Mouse (Mus musculus): ENCODE measurements around the gene Foxj3. TPM values are rescaled to one million over a fixed set of nuclear protein-coding genes. Genes with fewer than 3 reads are reported as not detected.

The Foxj3 gene
- polyA plus RNA-seq, 1 experiment from 2014 or later = 21.5 TPM

- no peak overlapping the region for H3K4me3 ChIP-seq (ENCODE audit: low read length)
- peak overlapping the region; percentile 91 for H3K27ac ChIP-seq (ENCODE audit: low read length)
- no peaks in the 10 kb centered on the region for H3K27me3 ChIP-seq (ENCODE audit: control insufficient read depth, insufficient read depth, low read length)
- H3K4me2 ChIP-seq (ENCODE audit: low read depth, low read length) = no peak overlapping the region
- no peaks in the 10 kb centered on the region for H3K36me3 ChIP-seq (ENCODE audit: control insufficient read depth, insufficient read depth)
- no peak for ATAC-seq (replicated peaks; ENCODE audit: extremely low read depth, insufficient read depth, low FRiP score)
- H3K9ac ChIP-seq (ENCODE audit: low read length) = peak overlapping the region; percentile 36
- 68% methylated on average over 7 of the region's 7 CpGs for WGBS
- peaks cover 28% of the 10 kb centered on the region for H3K4me1 ChIP-seq (ENCODE audit: control insufficient read depth, insufficient read depth, low read length)
- H3K9me3 ChIP-seq (replicated peaks; ENCODE audit: control insufficient read depth, low read length) = no peaks in the 10 kb centered on the region
These were observed 126.2 kb downstream of the Foxj3 start for GRCm38 (mm10) chr4:119662976-119663375.

- Histone ChIP-seq H3K9ac (ENCODE audit: low read length) (no peak overlapping the region), H3K27me3 (ENCODE audit: control insufficient read depth, insufficient read depth, low read length) (no peaks in the 10 kb centered on the region), H3K9me3 (replicated peaks; ENCODE audit: control insufficient read depth, low read length) (no peaks in the 10 kb centered on the region), H3K4me2 (ENCODE audit: low read depth, low read length) (no peak overlapping the region), H3K36me3 (ENCODE audit: control insufficient read depth, insufficient read depth) (no peaks in the 10 kb centered on the region), H3K4me1 (ENCODE audit: control insufficient read depth, insufficient read depth, low read length) (peaks cover 28% of the 10 kb centered on the region), H3K4me3 (ENCODE audit: low read length) (no peak overlapping the region), H3K27ac (ENCODE audit: low read length) (peak overlapping the region; percentile 91; the same call in 1 of the 2 replicates)
- no peak for ATAC-seq (replicated peaks; ENCODE audit: extremely low read depth, insufficient read depth, low FRiP score)
- WGBS = 90% methylated on average over 14 of the region's 14 CpGs
These were observed 126.7 kb downstream of the Foxj3 start for GRCm38 (mm10) chr4:119663409-119664095.

- Histone ChIP-seq H3K9ac (ENCODE audit: low read length) (no peak overlapping the region), H3K9me3 (replicated peaks; ENCODE audit: control insufficient read depth, low read length) (no peaks in the 10 kb centered on the region), H3K27ac (ENCODE audit: low read length) (no peak overlapping the region), H3K4me3 (ENCODE audit: low read length) (no peak overlapping the region), H3K4me2 (ENCODE audit: low read depth, low read length) (no peak overlapping the region), H3K27me3 (ENCODE audit: control insufficient read depth, insufficient read depth, low read length) (no peaks in the 10 kb centered on the region), H3K36me3 (ENCODE audit: control insufficient read depth, insufficient read depth) (no peaks in the 10 kb centered on the region), H3K4me1 (ENCODE audit: control insufficient read depth, insufficient read depth, low read length) (peaks cover 28% of the 10 kb centered on the region)
- ATAC-seq (replicated peaks; ENCODE audit: extremely low read depth, insufficient read depth, low FRiP score) = no peak
- WGBS = 90% methylated on average over 2 of the region's 2 CpGs
These were observed 128.4 kb downstream of the Foxj3 start for GRCm38 (mm10) chr4:119665166-119665565.

DNA sequence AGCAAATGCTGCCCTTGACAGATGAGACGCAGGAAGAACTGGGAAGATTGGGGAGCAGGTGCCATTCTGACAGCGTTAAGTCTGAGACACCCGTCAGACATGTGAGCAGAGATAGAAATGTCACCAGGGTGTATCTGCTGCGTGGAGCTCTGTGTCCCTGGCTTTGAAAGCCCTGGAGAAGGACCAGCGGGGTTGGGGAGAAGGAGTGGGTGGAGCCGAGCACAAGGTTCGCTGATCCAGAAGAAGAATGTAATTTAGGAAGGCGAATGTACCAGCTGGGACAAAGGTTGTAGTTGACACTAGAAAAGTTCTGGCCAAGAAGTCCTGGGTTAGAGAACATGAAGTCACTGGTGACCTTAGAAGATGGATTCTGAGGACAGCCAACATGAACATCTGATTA is 129.3 kb downstream of the Foxj3 start:
- no peaks in the 10 kb centered on the region for H3K9me3 ChIP-seq (replicated peaks; ENCODE audit: control insufficient read depth, low read length)
- H3K9ac ChIP-seq (ENCODE audit: low read length) = no peak overlapping the region
- no peaks in the 10 kb centered on the region for H3K27me3 ChIP-seq (ENCODE audit: control insufficient read depth, insufficient read depth, low read length)
- 29% methylated on average over 8 of the region's 8 CpGs for WGBS
- no peaks in the 10 kb centered on the region for H3K36me3 ChIP-seq (ENCODE audit: control insufficient read depth, insufficient read depth)
- no peak for ATAC-seq (replicated peaks; ENCODE audit: extremely low read depth, insufficient read depth, low FRiP score)
- peaks cover 32% of the 10 kb centered on the region for H3K4me1 ChIP-seq (ENCODE audit: control insufficient read depth, insufficient read depth, low read length)
- H3K4me3 ChIP-seq (ENCODE audit: low read length) = no peak overlapping the region
- no peak overlapping the region for H3K4me2 ChIP-seq (ENCODE audit: low read depth, low read length)
- peak overlapping the region; percentile 68 for H3K27ac ChIP-seq (ENCODE audit: low read length)

- peaks cover 25% of the 10 kb centered on the region for H3K4me1 ChIP-seq (ENCODE audit: control insufficient read depth, insufficient read depth, low read length)
- H3K9me3 ChIP-seq (replicated peaks; ENCODE audit: control insufficient read depth, low read length) = no peaks in the 10 kb centered on the region
- no peaks in the 10 kb centered on the region for H3K36me3 ChIP-seq (ENCODE audit: control insufficient read depth, insufficient read depth)
- H3K27ac ChIP-seq (ENCODE audit: low read length) = no peak overlapping the region
- no peak overlapping the region for H3K9ac ChIP-seq (ENCODE audit: low read length)
- H3K4me3 ChIP-seq (ENCODE audit: low read length) = no peak overlapping the region
- no peak overlapping the region for H3K4me2 ChIP-seq (ENCODE audit: low read depth, low read length)
- no peaks in the 10 kb centered on the region for H3K27me3 ChIP-seq (ENCODE audit: control insufficient read depth, insufficient read depth, low read length)
- 0 out of 2 replicates have a peak, but pooled peaks have one; percentile 24 for ATAC-seq (replicated peaks; ENCODE audit: extremely low read depth, insufficient read depth, low FRiP score)
- WGBS = 27% methylated on average over 5 of the region's 5 CpGs
These were observed 130.7 kb downstream of the Foxj3 start for GRCm38 (mm10) chr4:119667454-119667853.

GRCm38 (mm10) chr4:119668185-119668584 is 131.4 kb downstream of the Foxj3 start:
- no peak overlapping the region for H3K9ac ChIP-seq (ENCODE audit: low read length)
- WGBS = 81% methylated on average over 3 of the region's 3 CpGs
- peaks cover 19% of the 10 kb centered on the region for H3K4me1 ChIP-seq (ENCODE audit: control insufficient read depth, insufficient read depth, low read length)
- no peak for ATAC-seq (replicated peaks; ENCODE audit: extremely low read depth, insufficient read depth, low FRiP score)
- no peaks in the 10 kb centered on the region for H3K36me3 ChIP-seq (ENCODE audit: control insufficient read depth, insufficient read depth)
- H3K9me3 ChIP-seq (replicated peaks; ENCODE audit: control insufficient read depth, low read length) = no peaks in the 10 kb centered on the region
- no peak overlapping the region for H3K4me2 ChIP-seq (ENCODE audit: low read depth, low read length)
- H3K27me3 ChIP-seq (ENCODE audit: control insufficient read depth, insufficient read depth, low read length) = no peaks in the 10 kb centered on the region
- H3K27ac ChIP-seq (ENCODE audit: low read length) = no peak overlapping the region
- H3K4me3 ChIP-seq (ENCODE audit: low read length) = no peak overlapping the region

GRCm38 (mm10) chr4:119668596-119668995 is 131.8 kb downstream of the Foxj3 start:
- H3K4me3 ChIP-seq (ENCODE audit: low read length) = no peak overlapping the region
- no peak overlapping the region for H3K27ac ChIP-seq (ENCODE audit: low read length)
- no peak overlapping the region for H3K4me2 ChIP-seq (ENCODE audit: low read depth, low read length)
- peaks cover 19% of the 10 kb centered on the region for H3K4me1 ChIP-seq (ENCODE audit: control insufficient read depth, insufficient read depth, low read length)
- no peak overlapping the region for H3K9ac ChIP-seq (ENCODE audit: low read length)
- H3K36me3 ChIP-seq (ENCODE audit: control insufficient read depth, insufficient read depth) = no peaks in the 10 kb centered on the region
- H3K9me3 ChIP-seq (replicated peaks; ENCODE audit: control insufficient read depth, low read length) = no peaks in the 10 kb centered on the region
- 79% methylated on average over 4 of the region's 4 CpGs for WGBS
- ATAC-seq (replicated peaks; ENCODE audit: extremely low read depth, insufficient read depth, low FRiP score) = no peak
- no peaks in the 10 kb centered on the region for H3K27me3 ChIP-seq (ENCODE audit: control insufficient read depth, insufficient read depth, low read length)

DNA sequence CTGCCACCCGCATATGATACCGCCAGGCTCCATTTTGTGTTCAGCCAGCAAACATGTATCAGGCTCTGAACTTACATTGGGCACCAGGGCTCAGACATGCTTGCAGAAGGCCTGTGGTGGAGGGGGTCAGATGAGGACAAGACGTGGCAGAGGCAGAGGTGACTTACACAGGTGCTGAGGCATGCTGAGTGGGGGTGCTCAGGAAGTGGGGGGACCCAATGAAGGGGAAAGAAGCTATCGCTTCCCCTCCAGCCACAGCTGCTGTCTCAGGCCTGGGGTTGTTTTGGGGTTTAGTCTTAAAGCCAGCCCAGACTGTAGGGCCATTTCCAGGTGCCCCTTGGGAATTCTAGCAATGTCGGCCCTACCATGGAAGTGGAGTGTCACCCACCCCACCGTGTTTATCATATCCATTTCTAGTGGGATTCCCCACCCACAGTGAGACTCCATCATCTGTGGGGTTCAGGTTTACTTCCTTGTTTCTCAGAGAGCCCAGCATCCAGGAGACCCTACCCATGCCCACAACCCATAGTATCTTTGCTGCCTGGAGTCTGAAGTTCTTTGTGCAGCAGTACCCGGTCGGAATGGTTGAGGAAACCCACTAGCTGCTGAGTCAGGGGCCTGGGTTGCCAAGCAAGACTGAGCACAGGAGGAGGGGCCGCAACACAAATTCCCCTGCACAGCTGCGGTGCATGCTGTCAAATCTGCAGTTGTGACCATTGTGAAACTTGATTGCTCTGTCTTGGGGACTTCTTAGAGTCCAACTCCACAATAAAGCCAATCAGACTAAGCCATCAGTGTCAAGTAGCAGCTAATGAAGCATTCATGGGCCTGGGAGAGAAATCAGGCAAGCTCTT is 132.8 kb downstream of the Foxj3 start:
- Histone ChIP-seq H3K4me1 (ENCODE audit: control insufficient read depth, insufficient read depth, low read length) (peaks cover 16% of the 10 kb centered on the region; the same call in 1 of the 2 replicates), H3K9me3 (replicated peaks; ENCODE audit: control insufficient read depth, low read length) (no peaks in the 10 kb centered on the region), H3K27me3 (ENCODE audit: control insufficient read depth, insufficient read depth, low read length) (no peaks in the 10 kb centered on the region), H3K4me3 (ENCODE audit: low read length) (no peak overlapping the region), H3K36me3 (ENCODE audit: control insufficient read depth, insufficient read depth) (no peaks in the 10 kb centered on the region), H3K4me2 (ENCODE audit: low read depth, low read length) (no peak overlapping the region), H3K27ac (ENCODE audit: low read length) (no peak overlapping the region), H3K9ac (ENCODE audit: low read length) (no peak overlapping the region)
- ATAC-seq (replicated peaks; ENCODE audit: extremely low read depth, insufficient read depth, low FRiP score) = no peak
- 74% methylated on average over 10 of the region's 10 CpGs for WGBS

DNA sequence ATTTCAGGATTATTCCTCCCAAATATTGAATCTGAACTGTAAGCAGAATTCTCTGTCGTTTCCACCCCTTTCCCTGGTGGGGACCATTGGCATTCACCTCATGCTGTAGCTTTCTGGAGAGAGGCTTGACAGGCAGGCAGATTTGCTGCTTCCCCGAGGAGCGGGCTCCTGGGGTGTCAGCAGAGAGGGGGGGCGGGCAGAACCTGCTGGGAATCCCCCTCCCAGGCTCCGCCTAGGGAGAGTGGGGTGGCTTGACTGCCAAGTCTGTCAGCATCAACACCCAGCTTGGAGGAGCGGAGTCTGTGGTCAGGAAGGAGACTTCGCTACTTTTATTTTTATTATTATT is 133.4 kb downstream of the Foxj3 start:
- WGBS = 62% methylated on average over 7 of the region's 7 CpGs
- no peaks in the 10 kb centered on the region for H3K27me3 ChIP-seq (ENCODE audit: control insufficient read depth, insufficient read depth, low read length)
- H3K4me1 ChIP-seq (ENCODE audit: control insufficient read depth, insufficient read depth, low read length) = peaks cover 16% of the 10 kb centered on the region; the same call in 1 of the 2 replicates
- no peaks in the 10 kb centered on the region for H3K9me3 ChIP-seq (replicated peaks; ENCODE audit: control insufficient read depth, low read length)
- no peak overlapping the region for H3K4me2 ChIP-seq (ENCODE audit: low read depth, low read length)
- no peak overlapping the region for H3K4me3 ChIP-seq (ENCODE audit: low read length)
- H3K36me3 ChIP-seq (ENCODE audit: control insufficient read depth, insufficient read depth) = no peaks in the 10 kb centered on the region
- no peak overlapping the region for H3K27ac ChIP-seq (ENCODE audit: low read length)
- no peak overlapping the region for H3K9ac ChIP-seq (ENCODE audit: low read length)
- ATAC-seq (replicated peaks; ENCODE audit: extremely low read depth, insufficient read depth, low FRiP score) = no peak
